Mouse (Mus musculus) hindbrain, postnatal 0 days (tissue): Measurements from ENCODE around the gene Elp5. TPM values are rescaled to one million over a fixed set of nuclear protein-coding genes. Genes with fewer than 3 reads are reported as not detected.
A peak's percentile ranks its signal among the peaks of the same experiment; 100 is the strongest.

Source experiments
- ATAC-seq: fragments of 200-750 bp; cut with Nextera tagmentation; 2 replicates; pipeline ENCODE4 v1.8.0; 2017; ENCODE audit warnings: mild to moderate bottlenecking, moderate TSS enrichment, moderate library complexity
- DNase-seq: peaks from one replicate; pipeline ENCODE4 v3.0.0-alpha.2; 2015; ENCODE audit warnings: low spot score
- H3K27ac ChIP-seq: fragments of 300-500 bp; sonication (generic); 2 replicates; pipeline ENCODE4 v1.5.1; 2014; ENCODE audit warnings: mild to moderate bottlenecking
- H3K27me3 ChIP-seq: fragments of 300-500 bp; sonication (generic); 2 replicates; pipeline ENCODE4 v1.6.1; 2014; ENCODE audit warnings: low read length, mixed read lengths; ENCODE audit not compliant: insufficient read depth
- H3K36me3 ChIP-seq: fragments of 300-500 bp; sonication (generic); 2 replicates; pipeline ENCODE4 v1.6.1; 2014; ENCODE audit warnings: low read length, mixed read lengths; ENCODE audit not compliant: insufficient read depth
- H3K4me1 ChIP-seq: fragments of 300-500 bp; sonication (generic); 2 replicates; pipeline ENCODE4 v1.6.1; 2014; ENCODE audit warnings: antibody characterized with exemption, low read length, mixed read lengths; ENCODE audit not compliant: insufficient read depth
- H3K4me2 ChIP-seq: fragments of 300-500 bp; sonication (generic); 2 replicates; pipeline ENCODE4 v1.6.1; 2014; ENCODE audit warnings: low read depth, mild to moderate bottlenecking, low read length, moderate library complexity, mixed read lengths
- H3K4me3 ChIP-seq: fragments of 300-500 bp; sonication (generic); 2 replicates; pipeline ENCODE4 v1.5.1; 2014; ENCODE audit warnings: low read length
- H3K9ac ChIP-seq: fragments of 300-500 bp; sonication (generic); replicated peaks from 2 replicates; pipeline ENCODE4 v1.6.1; 2014; ENCODE audit warnings: mild to moderate bottlenecking, low read length, moderate library complexity, mixed read lengths
- H3K9me3 ChIP-seq: fragments of 300-500 bp; sonication (generic); 2 replicates; pipeline ENCODE4 v1.6.1; 2016; ENCODE audit warnings: low read length, mixed read lengths
- CTCF ChIP-seq: IDR thresholded peaks from 2 replicates; pipeline ENCODE4 v1.5.1; 2016; ENCODE audit warnings: antibody characterized with exemption, control low read depth, low read depth
- WGBS: fragments of 180-500 bp; shearing (Covaris S2); extraction: QIAGEN DNeasy Blood & Tissue Kit; methylation state at CpG from one replicate; pipeline ENCODE4 v1.1.7; 2014; 5-methylcytosine and 5-hydroxymethylcytosine counted together
- polyA plus RNA-seq: library from polyadenylated mRNA; unstranded; fragments of >200 nt; fragmentation: Nextera tagmentation; extraction: Ambion mirVana; gene quantifications from 2 replicates; pipeline ENCODE4 v1.2.1, GENCODE M21; 2015
- total RNA-seq: library from RNA; depleted of rRNA; stranded (reverse); fragments of >200 nt; gene quantifications from 2 replicates; pipeline ENCODE4 v1.2.3, GENCODE M21; 2014

Gene Elp5
- total and polyA plus RNA-seq, 2 experiments from 2014 or later: 137 to 168 TPM

- no peak overlapping the region for H3K27ac ChIP-seq
- H3K4me2 ChIP-seq: no peak overlapping the region
- DNase-seq (no peak), ATAC-seq (no peak)
- H3K4me1 ChIP-seq: no peaks in the 10 kb centered on the region
- no peaks in the 10 kb centered on the region for H3K9me3 ChIP-seq
- no peak overlapping the region for H3K4me3 ChIP-seq
- WGBS: 89% methylated on average over 18 of the region's 18 CpGs
- H3K9ac ChIP-seq: no peak overlapping the region
- no peaks in the 10 kb centered on the region for H3K36me3 ChIP-seq
- H3K27me3 ChIP-seq: 0 out of 2 replicates have a peak, but pooled peaks cover 5% of the 10 kb centered on the region
- no peak for TF ChIP-seq CTCF
These were observed 36.1 kb downstream of the Elp5 start for GRCm38 (mm10) chr11:69945997-69946891.

- Histone ChIP-seq H3K9ac (no peak overlapping the region), H3K36me3 (no peaks in the 10 kb centered on the region), H3K27me3 (0 out of 2 replicates have a peak, but pooled peaks cover 5% of the 10 kb centered on the region), H3K4me1 (no peaks in the 10 kb centered on the region), H3K27ac (no peak overlapping the region), H3K4me3 (no peak overlapping the region), H3K4me2 (no peak overlapping the region), H3K9me3 (no peaks in the 10 kb centered on the region)
- WGBS: 85% methylated on average over 13 of the region's 13 CpGs
- DNase-seq (no peak), ATAC-seq (no peak)
- no peak for TF ChIP-seq CTCF
These were observed 37.1 kb downstream of the Elp5 start for GRCm38 (mm10) chr11:69945216-69945615.

- H3K9me3 ChIP-seq: no peaks in the 10 kb centered on the region
- no peaks in the 10 kb centered on the region for H3K36me3 ChIP-seq
- H3K4me2 ChIP-seq: no peak overlapping the region
- H3K27me3 ChIP-seq: no peaks in the 10 kb centered on the region
- H3K4me1 ChIP-seq: peaks cover 10% of the 10 kb centered on the region; the same call in 1 of the 2 replicates
- DNase-seq: peak; percentile 59
- H3K9ac ChIP-seq: no peak overlapping the region
- peak overlapping the region; percentile 32; the same call in 1 of the 2 replicates for H3K27ac ChIP-seq
- no peak for TF ChIP-seq CTCF
- no peak overlapping the region for H3K4me3 ChIP-seq
- ATAC-seq: no peak
- 64% methylated on average over 4 of the region's 4 CpGs for WGBS
These were observed 41.4 kb downstream of the Elp5 start for GRCm38 (mm10) chr11:69940962-69941361.

- no peaks in the 10 kb centered on the region for H3K36me3 ChIP-seq
- no peak overlapping the region for H3K4me3 ChIP-seq
- H3K4me1 ChIP-seq: peaks cover 16% of the 10 kb centered on the region; the same call in 1 of the 2 replicates
- H3K9ac ChIP-seq: no peak overlapping the region
- peaks cover 5% of the 10 kb centered on the region; the same call in 1 of the 2 replicates for H3K27me3 ChIP-seq
- WGBS: 96% methylated on average over 17 of the region's 17 CpGs
- no peak overlapping the region for H3K27ac ChIP-seq
- ATAC-seq: no peak
- no peak for TF ChIP-seq CTCF
- DNase-seq: no peak
- no peak overlapping the region for H3K4me2 ChIP-seq
- H3K9me3 ChIP-seq: no peaks in the 10 kb centered on the region
These were observed 42.6 kb downstream of the Elp5 start for GRCm38 (mm10) chr11:69939731-69940130.

GRCm38 (mm10) chr11:69939181-69939580 is 43.1 kb downstream of the Elp5 start:
- Histone ChIP-seq H3K27ac (no peak overlapping the region), H3K9ac (no peak overlapping the region), H3K4me2 (no peak overlapping the region), H3K4me1 (peaks cover 16% of the 10 kb centered on the region; the same call in 1 of the 2 replicates), H3K27me3 (peaks cover 6% of the 10 kb centered on the region; the same call in 1 of the 2 replicates), H3K4me3 (no peak overlapping the region), H3K36me3 (no peaks in the 10 kb centered on the region), H3K9me3 (no peaks in the 10 kb centered on the region)
- WGBS: 77% methylated on average over 5 of the region's 5 CpGs
- no peak for ATAC-seq
- DNase-seq: no peak
- TF ChIP-seq CTCF: no peak

- ATAC-seq (no peak), DNase-seq (no peak)
- 37% methylated on average over 9 of the region's 9 CpGs for WGBS
- Histone ChIP-seq H3K27ac (no peak overlapping the region), H3K36me3 (no peaks in the 10 kb centered on the region), H3K4me1 (peaks cover 16% of the 10 kb centered on the region; the same call in 1 of the 2 replicates), H3K9me3 (no peaks in the 10 kb centered on the region), H3K27me3 (peaks cover 6% of the 10 kb centered on the region; the same call in 1 of the 2 replicates), H3K4me2 (no peak overlapping the region), H3K4me3 (no peak overlapping the region), H3K9ac (no peak overlapping the region)
- TF ChIP-seq CTCF: no peak
These were observed 43.8 kb downstream of the Elp5 start for GRCm38 (mm10) chr11:69938401-69938979.
